Mouse (Mus musculus) hematopoietic stem cell, adult 5-6 weeks (primary cell): ENCODE measurements at regions not wholly inside any gene's neighbourhood (a gene's known extent, or its start where the extent isn't known, plus 50 kb on each side); places are given as distances from the start of the nearest gene placed in this dataset.

Experiments
- ATAC-seq, 2 experiments: fragments of 125-278 bp in 1 of 2; replicated peaks in 1 of 2; 2 replicates each; pipeline ENCODE4 v1.8.0; 2016 to 2017; ENCODE audit warnings: inconsistent platforms in 2 of 2, mild to moderate bottlenecking in 2 of 2, moderate number of reproducible peaks in 2 of 2, low read depth in 1 of 2, moderate TSS enrichment in 1 of 2; ENCODE audit not compliant: low FRiP score in 2 of 2, poor library complexity in 2 of 2, severe bottlenecking in 2 of 2, insufficient read depth in 1 of 2, low TSS enrichment in 1 of 2

GRCm38 (mm10) chr2:159625306-159625705 is 708.7 kb downstream of the Gm826 start:
- no peak for ATAC-seq

GRCm38 (mm10) chr2:159645861-159646260 is 688.1 kb downstream of the Gm826 start:
- ATAC-seq = no peak

GRCm38 (mm10) chr2:159646595-159646994 is 687.4 kb downstream of the Gm826 start:
- no peak for ATAC-seq

- no peak for ATAC-seq
Observed at GRCm38 (mm10) chr2:159652243-159652642, 681.7 kb downstream of the Gm826 start.

- no peak for ATAC-seq
Observed at GRCm38 (mm10) chr2:159676845-159677244, 657.1 kb downstream of the Gm826 start.

GRCm38 (mm10) chr2:159680641-159681040 is 653.3 kb downstream of the Gm826 start:
- no peak for ATAC-seq

GRCm38 (mm10) chr2:159703100-159703499 is 630.9 kb downstream of the Gm826 start:
- ATAC-seq = no peak

- ATAC-seq = no peak
Observed at GRCm38 (mm10) chr2:159708141-159708540, 625.8 kb downstream of the Gm826 start.

- no peak for ATAC-seq
Observed at GRCm38 (mm10) chr2:159714633-159715032, 619.3 kb downstream of the Gm826 start.

GRCm38 (mm10) chr2:159718738-159719137 is 615.2 kb downstream of the Gm826 start:
- no peak for ATAC-seq

- ATAC-seq = no peak
Observed at GRCm38 (mm10) chr2:159725158-159726076, 608.5 kb downstream of the Gm826 start.

GRCm38 (mm10) chr2:159729301-159729700 is 604.7 kb downstream of the Gm826 start:
- no peak for ATAC-seq

- ATAC-seq = no peak
Observed at GRCm38 (mm10) chr2:159730221-159730620, 603.7 kb downstream of the Gm826 start.

- ATAC-seq = no peak
Observed at GRCm38 (mm10) chr2:159731305-159731704, 602.7 kb downstream of the Gm826 start.

GRCm38 (mm10) chr2:159732413-159732812 is 601.5 kb downstream of the Gm826 start:
- no peak for ATAC-seq

GRCm38 (mm10) chr2:159734576-159734975 is 599.4 kb downstream of the Gm826 start:
- ATAC-seq = no peak

GRCm38 (mm10) chr2:159755541-159756011 is 578.4 kb downstream of the Gm826 start:
- no peak for ATAC-seq

- ATAC-seq = no peak
Observed at GRCm38 (mm10) chr2:159760806-159761205, 573.2 kb downstream of the Gm826 start.

GRCm38 (mm10) chr2:159763115-159763514 is 570.8 kb downstream of the Gm826 start:
- no peak for ATAC-seq
